22 mouse cellular contexts compared by ENCODE assay signal in genomic region chr8:111268277-111268676, GRCm38 (mm10). TPM values are rescaled to one million over a fixed set of nuclear protein-coding genes. Genes with fewer than 3 reads are reported as not detected.
A peak's percentile ranks its signal among the peaks of the same experiment; 100 is the strongest.
DNase-seq lines count a peak whose midpoint lies in the region; ATAC-seq and TF ChIP-seq lines count a peak whose summit lies in the region.
"Had no signal": no experiment of that assay in that cellular context is flagged by ENCODE, and none has a peak within 500 bp of the region (broad histone marks: within the 10 kb centered on the region; RNA-seq: fewer than 3 reads in every experiment).

No protein-coding gene starts in this region.

- H3K4me2 ChIP-seq in intestine, postnatal 0 days (replicated peaks; ENCODE audit: low read depth), result no peak overlapping the region
- no peak overlapping the region for H3K4me2 ChIP-seq in intestine, embryonic 16.5 days (ENCODE audit: low read depth, low read length)
- H3K4me2 ChIP-seq in lung, embryonic 14.5 days, result no peak overlapping the region
- no peak overlapping the region for H3K4me2 ChIP-seq in stomach, postnatal 0 days (replicated peaks; ENCODE audit: low read depth)
- H3K4me2 ChIP-seq: heart, embryonic 12.5 days; liver, embryonic 15.5 days; midbrain, embryonic 12.5 days; neural tube, embryonic 15.5 days had no signal

- 72% methylated on average over 2 of the region's 2 CpGs for WGBS in intestine, postnatal 0 days
- 61% methylated on average over 2 of the region's 2 CpGs for WGBS in intestine, embryonic 16.5 days
- WGBS in lung, embryonic 14.5 days, result 68% methylated on average over 2 of the region's 2 CpGs
- 79% methylated on average over 2 of the region's 2 CpGs for WGBS in stomach, postnatal 0 days

- ATAC-seq in intestine, postnatal 0 days, result no peak
- ATAC-seq in intestine, embryonic 16.5 days, result no peak
- no peak for ATAC-seq in lung, embryonic 14.5 days (ENCODE audit: insufficient read depth)
- ATAC-seq in stomach, postnatal 0 days (ENCODE audit: low FRiP score, low TSS enrichment), result no peak
- no peak for ATAC-seq in megakaryocyte, adult 5-6 weeks (ENCODE audit: poor library complexity, severe bottlenecking)
- ATAC-seq: hindbrain, embryonic 16.5 days had no signal

- H3K27ac ChIP-seq in intestine, postnatal 0 days (ENCODE audit: low read depth, low read length), result no peak overlapping the region
- no peak overlapping the region for H3K27ac ChIP-seq in intestine, embryonic 16.5 days (ENCODE audit: low read length)
- H3K27ac ChIP-seq in lung, embryonic 14.5 days (ENCODE audit: low read depth), result no peak overlapping the region
- no peak overlapping the region for H3K27ac ChIP-seq in stomach, postnatal 0 days (replicated peaks)
- H3K27ac ChIP-seq: liver, embryonic 15.5 days; midbrain, embryonic 12.5 days; neural tube, embryonic 15.5 days had no signal

- TF ChIP-seq EP300 in stomach, postnatal 0 days (optimal IDR thresholded peaks at IDR 0.05), result no peak

- no peaks in the 10 kb centered on the region for H3K9me3 ChIP-seq in intestine, postnatal 0 days (ENCODE audit: control insufficient read depth)
- H3K9me3 ChIP-seq in intestine, embryonic 16.5 days (ENCODE audit: control insufficient read depth, low read length), result no peaks in the 10 kb centered on the region
- no peaks in the 10 kb centered on the region for H3K9me3 ChIP-seq in lung, embryonic 14.5 days (ENCODE audit: low read depth, low read length)
- no peaks in the 10 kb centered on the region for H3K9me3 ChIP-seq in stomach, postnatal 0 days (ENCODE audit: control insufficient read depth, low read length)
- H3K9me3 ChIP-seq: liver, embryonic 15.5 days; midbrain, embryonic 12.5 days; neural tube, embryonic 15.5 days had no signal

- no peak overlapping the region for H3K9ac ChIP-seq in intestine, postnatal 0 days (ENCODE audit: low read depth, low read length)
- no peak overlapping the region for H3K9ac ChIP-seq in intestine, embryonic 16.5 days (ENCODE audit: low read depth, low read length)
- no peak overlapping the region for H3K9ac ChIP-seq in lung, embryonic 14.5 days
- H3K9ac ChIP-seq in stomach, postnatal 0 days (ENCODE audit: low read length), result no peak overlapping the region
- H3K9ac ChIP-seq: heart, embryonic 12.5 days; liver, embryonic 15.5 days; midbrain, embryonic 12.5 days; neural tube, embryonic 15.5 days had no signal

- H3K4me1 ChIP-seq in intestine, postnatal 0 days (replicated peaks; ENCODE audit: control insufficient read depth, insufficient read depth, low read length), result no peaks in the 10 kb centered on the region; the same call in 1 of the 2 replicates
- H3K4me1 ChIP-seq in intestine, embryonic 16.5 days (ENCODE audit: control insufficient read depth, insufficient read depth, low read length), result no peaks in the 10 kb centered on the region; the same call in 1 of the 2 replicates
- H3K4me1 ChIP-seq in lung, embryonic 14.5 days (ENCODE audit: insufficient read depth), result no peaks in the 10 kb centered on the region
- H3K4me1 ChIP-seq in stomach, postnatal 0 days (replicated peaks; ENCODE audit: control insufficient read depth, insufficient read depth), result no peaks in the 10 kb centered on the region
- H3K4me1 ChIP-seq: heart, embryonic 12.5 days; liver, embryonic 15.5 days; midbrain, embryonic 12.5 days; neural tube, embryonic 15.5 days had no signal

- DNase-seq in lung, embryonic 14.5 days, result no peak
- DNase-seq in lung, postnatal 10 days, result no peak
- DNase-seq in NIH3T3 (ENCODE audit: low read depth), result peak; percentile 50
- no peak for DNase-seq in stomach, postnatal 0 days (ENCODE audit: low spot score)
- DNase-seq: adrenal gland, postnatal 25 days; cerebellum, adult 8-10 months; gastrocnemius, postnatal 36 days; heart, postnatal 4 days; kidney, adult 8-10 months; layer of hippocampus, postnatal 36 days; left cerebral cortex, postnatal 4 days; lung, postnatal 4 days; right cerebral cortex, postnatal 4 days had no signal

- peaks cover 9% of the 10 kb centered on the region for H3K36me3 ChIP-seq in intestine, postnatal 0 days (ENCODE audit: control insufficient read depth, insufficient read depth)
- 0 out of 2 replicates have a peak, but pooled peaks cover 2% of the 10 kb centered on the region for H3K36me3 ChIP-seq in intestine, embryonic 16.5 days (ENCODE audit: control insufficient read depth, insufficient read depth, low read length)
- H3K36me3 ChIP-seq in lung, embryonic 14.5 days (ENCODE audit: insufficient read depth), result peaks cover 23% of the 10 kb centered on the region
- peaks cover 4% of the 10 kb centered on the region; the same call in 1 of the 2 replicates for H3K36me3 ChIP-seq in stomach, postnatal 0 days (ENCODE audit: control insufficient read depth, insufficient read depth, low read length)

- TF ChIP-seq CTCF in intestine, postnatal 0 days (IDR thresholded peaks at IDR 0.05; ENCODE audit: low read depth), result peak; percentile 43
- peak; percentile 25; the same call in 1 of the 2 replicates for TF ChIP-seq CTCF in lung, embryonic 14.5 days (IDR thresholded peaks at IDR 0.05; ENCODE audit: low read depth)
- TF ChIP-seq CTCF in stomach, postnatal 0 days (IDR thresholded peaks at IDR 0.05; ENCODE audit: low read depth), result peak; percentile 40

- no peaks in the 10 kb centered on the region for H3K27me3 ChIP-seq in intestine, postnatal 0 days (replicated peaks; ENCODE audit: control insufficient read depth, insufficient read depth, low read length)
- H3K27me3 ChIP-seq in intestine, embryonic 16.5 days (replicated peaks; ENCODE audit: control insufficient read depth, insufficient read depth, low read length), result no peaks in the 10 kb centered on the region
- H3K27me3 ChIP-seq in lung, embryonic 14.5 days (ENCODE audit: insufficient read depth, low read length), result no peaks in the 10 kb centered on the region
- no peaks in the 10 kb centered on the region for H3K27me3 ChIP-seq in stomach, postnatal 0 days (ENCODE audit: control insufficient read depth, insufficient read depth, low read length)
- H3K27me3 ChIP-seq: heart, embryonic 12.5 days; liver, embryonic 15.5 days; midbrain, embryonic 12.5 days; neural tube, embryonic 15.5 days had no signal

- no peak overlapping the region for H3K4me3 ChIP-seq in intestine, postnatal 0 days (ENCODE audit: low read depth, low read length)
- H3K4me3 ChIP-seq in intestine, embryonic 16.5 days (ENCODE audit: low read length), result no peak overlapping the region
- no peak overlapping the region for H3K4me3 ChIP-seq in lung, embryonic 14.5 days (ENCODE audit: low read depth, low read length)
- H3K4me3 ChIP-seq in stomach, postnatal 0 days (ENCODE audit: low read depth, low read length), result no peak overlapping the region
- H3K4me3 ChIP-seq: heart, embryonic 12.5 days; liver, embryonic 15.5 days; midbrain, embryonic 12.5 days; myocyte; neural tube, embryonic 15.5 days had no signal

RNA-seq across cellular contexts. Expression of gene Glg1, which starts 9.3 kb away (rescaled TPM):
- polyA plus RNA-seq in intestine, postnatal 0 days (2015; fragmentation: Nextera tagmentation; extraction: Ambion mirVana), result 26.5 and 29.1 TPM in 2 replicates
- polyA plus RNA-seq in intestine, embryonic 16.5 days (2015; fragmentation: Nextera tagmentation; extraction: Ambion mirVana), result 43.7 and 48.5 TPM in 2 replicates
- 97.0 and 99.2 TPM in 2 replicates for polyA plus RNA-seq in lung, embryonic 14.5 days (2014; fragmentation: Nextera tagmentation; extraction: Ambion mirVana)
- 25.1 and 27.3 TPM in 2 replicates for polyA plus RNA-seq in stomach, postnatal 0 days (2015; fragmentation: Nextera tagmentation; extraction: Ambion mirVana)
- 52.3 and 56.4 TPM in 2 replicates for total RNA-seq in megakaryocyte, adult 5-6 weeks (2015)
- total RNA-seq in megakaryocyte, adult 5-6 weeks (2017), result 55.9 and 56.6 TPM in 2 replicates

RNA-seq across cellular contexts. Expression of gene Rfwd3, which starts 31.7 kb away (rescaled TPM):
- 16.0 and 16.1 TPM in 2 replicates for polyA plus RNA-seq in intestine, postnatal 0 days (2015; fragmentation: Nextera tagmentation; extraction: Ambion mirVana)
- 44.7 and 46.4 TPM in 2 replicates for polyA plus RNA-seq in intestine, embryonic 16.5 days (2015; fragmentation: Nextera tagmentation; extraction: Ambion mirVana)
- 76.7 and 82.6 TPM in 2 replicates for polyA plus RNA-seq in lung, embryonic 14.5 days (2014; fragmentation: Nextera tagmentation; extraction: Ambion mirVana)
- 12.0 and 12.5 TPM in 2 replicates for polyA plus RNA-seq in stomach, postnatal 0 days (2015; fragmentation: Nextera tagmentation; extraction: Ambion mirVana)
- 52.6 and 58.1 TPM in 2 replicates for total RNA-seq in megakaryocyte, adult 5-6 weeks (2015)
- 74.0 and 75.1 TPM in 2 replicates for total RNA-seq in megakaryocyte, adult 5-6 weeks (2017)
